Mouse (Mus musculus) macrophage (primary cell): ENCODE measurements around the gene Slc27a5. TPM values are rescaled to one million over a fixed set of nuclear protein-coding genes. Genes with fewer than 3 reads are reported as not detected.

Source experiments
- H3K27ac ChIP-seq: fragments of 350-480 bp; formaldehyde crosslinking; 2 replicates; pipeline ENCODE4 v1.9.0; 2021
- H3K36me3 ChIP-seq: fragments of 350-480 bp; formaldehyde crosslinking; 2 replicates; pipeline ENCODE4 v1.9.0; 2021; ENCODE audit errors: inconsistent target
- H3K4me3 ChIP-seq: fragments of 350-480 bp; formaldehyde crosslinking; 2 replicates; pipeline ENCODE4 v1.9.0; 2021; ENCODE audit errors: inconsistent target
- H3K79me2 ChIP-seq: fragments of 350-480 bp; formaldehyde crosslinking; 2 replicates; pipeline ENCODE4 v1.9.0; 2021; ENCODE audit errors: inconsistent target
- WGBS: methylation state at CpG from one replicate; pipeline ENCODE4 v1.1.7; 2026; ENCODE audit warnings: inconsistent platforms; ENCODE audit not compliant: missing documents; 5-methylcytosine and 5-hydroxymethylcytosine counted together
- polyA plus RNA-seq: library from polyadenylated mRNA; stranded (reverse); fragments of 250-400 nt; gene quantifications from 3 replicates; pipeline ENCODE4 v1.2.4, GENCODE M21; 2018; ENCODE audit warnings: inconsistent platforms

Slc27a5 gene
- polyA plus RNA-seq, 1 experiment from 2014 or later, result not detected

DNA sequence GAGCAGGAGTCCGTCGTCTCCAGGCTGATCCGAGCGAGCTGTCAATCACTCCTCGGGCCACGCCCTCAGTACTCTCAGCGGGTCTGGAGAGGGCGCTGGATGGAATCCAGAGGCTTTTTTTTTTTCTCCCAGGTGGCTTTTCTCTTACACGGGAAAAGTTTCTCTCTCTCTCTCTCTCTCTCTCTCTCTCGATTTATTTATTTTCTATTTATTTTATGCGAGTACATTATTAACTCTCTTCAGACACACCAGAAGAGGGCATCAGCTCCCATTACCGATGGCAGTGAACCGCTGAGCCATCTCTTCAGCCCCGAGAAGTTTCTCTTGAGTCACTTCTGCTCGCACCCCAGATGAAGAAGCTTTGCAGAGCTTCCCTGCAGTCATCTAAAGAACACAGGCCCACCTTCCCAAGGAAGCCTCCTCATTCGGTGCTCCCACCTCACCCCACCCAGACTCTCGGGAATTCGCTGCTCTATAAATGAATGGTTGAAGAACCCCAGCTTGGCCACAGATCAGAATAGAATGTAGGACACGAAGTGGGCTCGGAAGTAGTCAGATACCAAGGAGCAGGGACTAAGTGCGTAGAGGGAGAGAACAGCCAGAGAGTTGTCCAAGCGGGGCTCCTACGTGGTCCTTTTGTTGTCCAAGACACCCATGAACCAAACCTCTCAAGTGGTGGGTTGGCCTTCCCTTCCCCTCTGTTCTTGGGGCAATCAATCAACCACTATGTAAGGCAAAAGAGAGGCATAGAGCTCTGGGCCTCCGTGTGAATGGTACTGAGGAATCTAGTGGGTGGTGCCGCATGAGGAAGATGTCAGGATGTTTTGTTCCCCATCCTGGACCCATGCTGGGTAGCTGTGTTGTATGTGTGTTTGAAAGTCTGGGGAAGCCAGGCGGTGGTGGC lies 12.3 kb upstream of the Slc27a5 start, which contains the start of gene Zbtb45:
Zbtb45 (minus strand) TSS at position 30 of the 904 bp plus-strand sequence.
- H3K79me2 ChIP-seq, result peaks cover 26% of the 10 kb centered on the region
- peaks cover 17% of the 10 kb centered on the region; the same call in 1 of the 2 replicates for H3K36me3 ChIP-seq
- peak within 1 kb of the TSS; percentile 93 for H3K4me3 ChIP-seq
- H3K27ac ChIP-seq, result peak within 1 kb of the TSS; percentile 73
- 22% methylated on average over 24 of the region's 26 CpGs for WGBS

DNA sequence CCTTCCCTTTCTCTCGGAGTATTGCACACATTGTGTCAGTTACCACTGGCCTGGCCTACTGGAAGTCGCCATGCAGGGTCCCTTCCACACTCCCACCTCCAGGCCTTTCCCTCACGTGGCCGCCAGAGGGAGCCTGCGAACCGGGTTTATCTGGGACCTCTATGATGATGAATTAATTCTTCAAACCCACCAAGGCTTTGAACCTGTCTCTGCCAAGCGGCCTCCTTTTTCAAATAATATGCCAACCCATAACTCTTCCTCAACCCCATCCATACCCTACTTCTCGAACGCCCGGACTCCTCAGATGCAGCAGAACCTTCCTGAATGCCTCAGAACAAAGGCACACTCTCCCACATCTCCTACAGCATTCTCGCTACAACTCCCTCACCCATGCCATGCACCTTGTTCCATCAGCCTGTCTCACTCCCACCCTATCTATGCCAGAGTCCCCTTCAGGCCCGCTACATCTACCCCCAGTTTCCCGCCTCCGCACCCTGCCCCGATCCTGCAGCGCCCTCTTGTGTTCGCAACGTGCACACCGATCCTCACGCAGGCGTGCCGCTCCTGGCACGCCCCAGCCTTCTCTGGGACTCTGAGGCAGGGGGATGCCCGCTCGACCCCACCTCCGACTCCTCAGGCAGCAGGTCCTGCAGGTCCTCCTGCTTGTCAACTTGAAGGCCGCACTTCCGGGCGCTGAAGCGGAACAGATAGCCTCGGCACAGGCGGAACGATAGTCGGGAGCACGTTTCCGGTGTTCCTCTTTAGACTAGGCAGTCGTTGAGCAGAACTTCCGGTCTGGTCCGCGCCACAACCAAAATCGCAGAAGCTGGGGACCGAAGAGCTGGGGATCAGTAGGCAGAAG lies 11.4 kb upstream of the Slc27a5 start:
- Histone ChIP-seq H3K36me3 (peaks cover 17% of the 10 kb centered on the region), H3K4me3 (peak overlapping the region; percentile 93), H3K27ac (peak overlapping the region; percentile 73), H3K79me2 (peaks cover 26% of the 10 kb centered on the region)
- under 1% methylated on average over 41 of the region's 42 CpGs for WGBS

DNA sequence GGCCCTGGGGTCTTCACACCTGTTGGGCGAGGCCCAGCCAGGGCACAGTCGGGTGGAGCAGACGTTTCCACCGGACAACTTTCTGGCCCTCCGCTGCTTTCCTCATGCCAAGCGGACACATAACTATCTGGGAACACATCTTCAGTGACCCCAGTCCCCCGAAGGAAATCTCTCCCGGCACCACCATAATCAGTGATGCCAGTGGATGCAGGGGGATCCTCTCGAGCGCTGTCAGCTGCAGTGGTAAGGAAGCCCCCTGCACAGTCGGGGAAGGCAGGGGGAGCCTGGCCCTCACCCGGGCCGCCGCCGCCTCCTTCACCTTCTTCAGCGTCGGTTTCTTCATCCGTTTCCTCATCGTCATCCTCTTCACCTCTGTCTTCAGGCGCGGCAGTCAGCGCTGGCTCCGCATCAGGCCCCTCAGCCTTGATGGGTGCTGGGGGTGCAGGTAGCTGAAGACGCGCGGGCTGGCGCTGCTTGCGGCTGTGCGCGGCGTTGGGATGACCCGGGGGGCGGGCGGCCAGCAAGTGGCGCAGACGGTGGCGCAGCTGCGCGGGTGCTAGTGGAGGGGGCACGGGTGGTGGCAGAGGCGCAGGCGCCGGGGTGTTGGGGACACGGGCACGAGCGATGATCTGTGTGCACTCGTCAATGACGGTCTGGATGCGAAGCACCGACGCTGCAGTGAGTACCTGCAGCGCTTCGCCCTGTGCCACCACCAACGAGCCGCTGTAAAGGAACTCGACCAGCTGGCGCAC lies 9.5 kb upstream of the Slc27a5 start:
- 92% methylated on average over 40 of the region's 57 CpGs for WGBS
- Histone ChIP-seq H3K4me3 (no peak overlapping the region), H3K79me2 (peaks cover 26% of the 10 kb centered on the region), H3K27ac (no peak overlapping the region), H3K36me3 (peaks cover 17% of the 10 kb centered on the region)

DNA sequence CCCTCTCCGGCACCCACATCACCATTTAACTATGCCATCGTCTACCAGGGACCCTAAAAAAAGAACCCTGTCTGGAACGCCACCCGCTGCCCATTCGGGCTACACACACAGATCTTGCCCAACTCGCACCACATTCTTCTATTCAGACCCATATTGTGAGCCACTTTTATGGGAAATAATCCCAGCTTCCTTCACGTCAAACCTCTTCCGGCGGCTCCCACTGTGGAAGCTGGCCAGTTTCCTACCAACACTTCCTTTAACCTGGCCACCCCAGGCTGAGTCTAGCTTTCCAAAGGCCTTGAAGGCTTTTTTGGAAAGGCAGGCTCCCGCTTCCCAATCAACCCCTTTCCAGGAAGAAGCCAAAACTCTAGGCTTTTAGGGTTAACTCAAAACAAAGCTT lies 8.5 kb upstream of the Slc27a5 start:
- peaks cover 17% of the 10 kb centered on the region for H3K36me3 ChIP-seq
- 93% methylated on average over 10 of the region's 10 CpGs for WGBS
- no peak overlapping the region for H3K27ac ChIP-seq
- H3K79me2 ChIP-seq, result peaks cover 26% of the 10 kb centered on the region
- H3K4me3 ChIP-seq, result no peak overlapping the region

DNA sequence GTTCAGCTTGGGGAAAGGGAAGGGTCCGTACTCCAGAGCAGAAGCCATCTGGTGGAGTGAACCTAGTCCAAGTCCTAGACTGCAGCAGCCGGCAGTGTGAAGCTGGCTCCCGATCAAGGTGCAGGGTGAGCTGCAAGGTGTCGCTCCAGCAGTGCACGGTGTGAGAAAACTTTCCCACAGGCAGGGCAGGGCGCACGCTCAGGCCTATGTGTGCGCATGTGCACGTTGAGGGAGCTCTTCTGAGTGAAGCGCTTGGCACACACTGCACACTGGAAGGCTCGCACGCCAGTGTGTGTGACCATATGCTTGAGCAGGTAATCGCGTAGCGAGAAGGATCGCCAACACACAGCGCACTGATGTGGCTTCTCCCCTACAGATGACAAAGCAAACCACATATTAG lies 8.0 kb upstream of the Slc27a5 start:
- Histone ChIP-seq H3K4me3 (no peak overlapping the region), H3K36me3 (peaks cover 17% of the 10 kb centered on the region), H3K27ac (no peak overlapping the region), H3K79me2 (peaks cover 26% of the 10 kb centered on the region)
- WGBS, result 95% methylated on average over 17 of the region's 17 CpGs

DNA sequence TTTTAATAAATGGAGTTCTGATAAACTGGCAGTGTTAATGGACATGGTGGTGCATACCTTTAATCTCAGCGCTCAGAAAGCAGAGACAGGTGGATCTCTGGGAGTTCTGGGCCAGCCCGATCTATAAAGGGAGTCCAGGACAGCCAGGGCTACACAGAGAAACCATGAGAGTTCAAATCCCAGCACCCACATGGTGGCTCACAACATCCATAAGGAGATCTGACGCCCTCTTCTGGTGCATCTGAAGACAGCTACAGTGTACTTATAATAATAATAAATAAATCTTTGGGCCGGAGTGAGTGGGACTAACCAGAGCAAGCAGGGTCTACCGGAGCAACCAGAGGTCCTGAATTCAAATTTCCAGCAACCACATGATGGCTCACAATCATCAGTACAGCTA lies 5.4 kb upstream of the Slc27a5 start:
- no peak overlapping the region for H3K4me3 ChIP-seq
- peaks cover 16% of the 10 kb centered on the region for H3K79me2 ChIP-seq
- 93% methylated on average over 5 of the region's 5 CpGs for WGBS
- H3K36me3 ChIP-seq, result peaks cover 17% of the 10 kb centered on the region
- no peak overlapping the region for H3K27ac ChIP-seq

DNA sequence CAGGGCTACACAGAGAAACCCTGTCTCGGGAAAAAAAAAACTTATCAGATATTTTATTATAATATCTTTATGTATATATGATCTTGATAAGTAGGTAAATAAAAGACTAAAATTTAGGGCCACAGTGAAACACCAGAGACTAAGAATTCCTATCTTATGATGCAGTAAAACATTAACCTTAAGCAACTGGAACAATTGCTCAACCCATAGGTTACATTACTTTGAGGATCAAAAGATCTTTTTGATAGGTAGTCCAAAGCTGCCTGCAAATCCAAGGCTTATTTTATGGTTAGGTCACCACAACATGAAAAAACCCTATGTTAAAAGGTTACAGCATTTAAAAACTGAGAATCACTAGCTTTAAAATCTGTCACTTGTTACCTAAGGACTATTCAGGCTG lies 3.6 kb upstream of the Slc27a5 start:
- WGBS, result 86% methylated on average over 1 of the region's 1 CpGs
- H3K79me2 ChIP-seq, result peaks cover 2% of the 10 kb centered on the region; the same call in 1 of the 2 replicates
- no peak overlapping the region for H3K4me3 ChIP-seq
- H3K36me3 ChIP-seq, result peaks cover 12% of the 10 kb centered on the region
- no peak overlapping the region for H3K27ac ChIP-seq

DNA sequence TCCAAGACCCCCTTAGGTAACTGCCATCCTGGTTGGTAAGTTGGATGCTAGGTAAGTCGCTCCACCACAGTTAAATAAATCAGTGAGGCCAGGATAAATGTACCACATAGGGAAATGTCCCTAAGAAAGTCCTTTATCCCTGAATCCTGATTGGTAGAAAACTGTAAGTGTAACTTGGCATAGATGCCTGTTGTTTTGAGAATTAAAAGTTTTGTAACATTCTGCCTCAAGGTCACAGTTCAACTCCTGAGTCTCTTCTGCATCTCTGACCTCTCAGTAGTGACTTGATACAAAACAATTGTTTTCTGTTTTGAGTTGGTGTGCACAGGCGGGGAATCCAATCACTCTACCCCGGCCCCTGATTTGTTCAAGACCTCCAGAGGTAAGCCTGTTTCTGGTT lies 859 bp upstream of the Slc27a5 start, which contains the start of gene Trim28:
Trim28 (plus strand) TSS at position 264 of the 400 bp plus-strand sequence.
- H3K27ac ChIP-seq, result no peak within 1 kb of the TSS
- no peaks in the 10 kb centered on the region for H3K79me2 ChIP-seq
- H3K36me3 ChIP-seq, result no peaks in the 10 kb centered on the region
- no peak within 1 kb of the TSS for H3K4me3 ChIP-seq
- WGBS, result 98% methylated on average over 3 of the region's 3 CpGs

DNA sequence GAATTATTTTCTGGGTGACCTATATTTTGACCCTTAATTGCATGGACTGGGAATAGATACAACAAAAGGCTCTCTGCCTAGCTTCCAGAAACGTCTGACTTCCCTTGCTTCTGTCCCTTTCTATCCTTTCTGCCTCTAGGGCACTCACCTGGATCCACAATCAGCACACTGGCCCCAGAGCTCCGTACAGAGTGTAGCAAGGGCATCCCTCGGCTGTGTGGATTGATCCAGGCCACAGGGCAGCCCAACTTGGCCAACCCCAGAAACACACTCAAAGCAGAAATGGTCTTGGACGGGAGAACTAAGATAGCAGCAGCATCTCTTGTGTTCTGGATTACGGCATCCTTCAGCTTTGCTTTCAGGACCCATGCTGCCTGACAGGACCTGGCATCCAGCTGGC lies 762 bp downstream of the Slc27a5 start:
- Histone ChIP-seq H3K4me3 (no peak overlapping the region), H3K79me2 (no peaks in the 10 kb centered on the region), H3K27ac (no peak overlapping the region), H3K36me3 (no peaks in the 10 kb centered on the region)
- WGBS, result 84% methylated on average over 5 of the region's 5 CpGs

DNA sequence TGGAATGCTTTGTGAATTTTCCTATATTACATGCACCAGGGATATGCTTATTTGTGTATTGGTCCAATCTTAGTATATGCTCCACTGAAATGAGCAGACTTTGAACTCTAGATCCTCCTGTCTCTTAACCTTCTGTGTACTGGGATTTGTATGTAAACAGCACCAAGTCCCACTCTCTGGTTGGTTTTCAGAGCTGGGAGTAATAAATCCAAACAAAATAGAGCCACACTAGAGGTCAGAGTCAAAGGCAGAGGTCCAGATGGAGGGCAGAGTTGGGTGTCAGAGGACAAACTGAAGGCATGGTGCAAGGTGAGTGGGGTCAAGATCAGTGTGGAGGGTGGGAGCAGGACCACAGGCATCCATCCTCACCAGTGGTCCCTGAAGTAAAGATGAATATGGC lies 2.1 kb downstream of the Slc27a5 start:
- H3K4me3 ChIP-seq, result no peak overlapping the region
- H3K27ac ChIP-seq, result no peak overlapping the region

DNA sequence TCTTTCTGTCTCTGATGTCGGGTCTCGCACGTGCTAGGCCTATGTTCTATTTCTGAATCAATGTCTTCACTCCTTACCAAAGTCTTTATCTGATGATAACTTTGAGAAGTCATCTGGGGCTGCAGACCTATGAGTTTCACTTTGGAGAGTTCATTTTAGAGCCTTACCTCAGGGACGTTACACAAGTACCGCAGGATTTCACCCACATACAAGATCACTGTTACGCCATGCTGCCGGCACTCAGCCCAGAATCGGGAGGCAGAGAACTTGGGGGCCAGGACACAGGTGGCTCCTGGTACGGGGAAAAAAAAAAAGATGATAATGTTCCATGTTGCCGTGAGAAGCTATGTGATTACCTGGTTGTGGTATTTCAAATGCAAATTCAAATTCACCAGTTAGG lies 4.8 kb downstream of the Slc27a5 start:
- H3K4me3 ChIP-seq, result no peak overlapping the region
- WGBS, result 90% methylated on average over 7 of the region's 10 CpGs
- H3K27ac ChIP-seq, result no peak overlapping the region
- H3K36me3 ChIP-seq, result no peaks in the 10 kb centered on the region
- no peaks in the 10 kb centered on the region for H3K79me2 ChIP-seq

More for the DNA sequence above, 2.1 kb downstream of the Slc27a5 start:
- no peaks in the 10 kb centered on the region for H3K36me3 ChIP-seq
- H3K79me2 ChIP-seq, result no peaks in the 10 kb centered on the region

DNA sequence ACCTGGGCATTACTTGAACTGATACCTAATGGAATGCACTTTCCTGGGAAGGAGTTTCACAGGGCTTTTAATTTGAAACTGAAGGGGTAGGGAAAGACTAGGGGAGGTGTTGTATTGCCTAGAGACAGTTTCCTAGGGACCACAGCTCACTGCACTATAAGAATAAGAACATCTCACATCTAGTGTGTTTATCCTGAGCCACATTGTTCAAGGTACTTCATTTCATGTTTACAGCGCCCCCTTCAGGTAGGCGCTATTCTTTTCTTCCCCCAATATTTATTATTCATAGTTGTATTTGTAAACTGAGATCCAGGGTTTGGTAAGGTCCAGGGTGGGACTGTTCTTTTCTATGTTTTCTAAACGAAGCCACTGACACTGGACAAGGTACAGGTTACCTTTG lies 5.8 kb downstream of the Slc27a5 start:
- H3K79me2 ChIP-seq, result no peaks in the 10 kb centered on the region
- H3K4me3 ChIP-seq, result no peak overlapping the region
- WGBS, result 0% methylated on average over 3 of the region's 3 CpGs
- no peak overlapping the region for H3K27ac ChIP-seq
- no peaks in the 10 kb centered on the region for H3K36me3 ChIP-seq

DNA sequence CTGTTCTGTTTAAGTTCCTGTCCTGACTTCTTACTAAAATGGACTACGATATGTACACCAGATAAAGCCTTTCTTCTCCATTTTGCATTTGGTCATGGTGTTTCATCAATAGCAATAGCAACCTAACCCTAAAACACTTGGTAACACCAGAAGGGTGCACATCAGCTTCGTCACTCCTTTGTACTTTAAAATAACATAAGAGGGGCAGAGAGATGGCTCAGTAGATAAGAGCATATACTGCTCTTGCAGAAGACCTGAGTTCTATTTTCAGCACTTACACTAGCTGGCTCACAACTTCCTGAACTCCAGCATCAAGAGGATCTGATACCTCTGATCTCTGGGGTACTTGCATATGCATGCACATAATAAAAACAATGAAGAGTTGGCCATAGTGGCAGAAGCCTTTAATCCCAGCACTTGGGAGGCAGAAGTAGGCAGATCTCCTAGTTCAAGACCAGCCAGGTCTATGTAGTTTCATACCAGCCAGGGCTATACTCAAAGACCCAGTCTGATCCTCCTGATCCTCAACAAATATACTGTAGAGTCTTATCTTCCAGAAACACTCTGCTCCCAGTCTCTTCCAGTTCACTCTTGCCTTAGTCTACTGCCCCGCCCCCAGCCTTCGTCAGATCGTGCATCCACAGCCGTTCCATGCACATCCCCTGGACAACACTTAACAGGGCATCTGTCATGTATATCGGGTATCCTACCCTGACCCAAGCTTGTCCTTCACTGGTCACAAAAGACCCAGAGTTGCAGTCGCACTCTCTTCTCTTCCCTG lies 10.4 kb downstream of the Slc27a5 start:
- WGBS, result 77% methylated on average over 8 of the region's 8 CpGs
- no peak overlapping the region for H3K4me3 ChIP-seq
- H3K79me2 ChIP-seq, result no peaks in the 10 kb centered on the region
- peak overlapping the region; percentile 19; the same call in 1 of the 2 replicates for H3K27ac ChIP-seq
- H3K36me3 ChIP-seq, result no peaks in the 10 kb centered on the region

DNA sequence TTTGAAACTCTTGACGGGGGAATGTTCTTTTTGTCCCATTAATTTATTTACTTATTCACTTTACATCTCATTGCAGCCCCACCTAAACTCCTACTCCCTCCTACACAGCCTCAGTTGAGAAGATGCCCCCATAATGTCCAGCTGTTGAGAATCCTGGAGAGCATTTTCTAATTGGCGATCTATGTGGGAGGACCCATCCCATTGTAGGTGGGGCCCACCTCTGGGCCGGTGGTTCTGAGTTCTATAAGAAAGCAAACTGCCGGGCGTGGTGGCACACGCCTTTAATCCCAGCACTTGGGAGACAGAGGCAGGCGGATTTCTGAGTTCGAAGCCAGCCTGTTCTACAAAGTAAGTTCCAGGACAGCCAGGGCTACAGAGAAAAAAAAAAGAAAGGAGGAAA lies 11.1 kb downstream of the Slc27a5 start:
- 87% methylated on average over 8 of the region's 8 CpGs for WGBS
- Histone ChIP-seq H3K27ac (no peak overlapping the region), H3K79me2 (no peaks in the 10 kb centered on the region), H3K4me3 (no peak overlapping the region), H3K36me3 (no peaks in the 10 kb centered on the region)
